Mouse (Mus musculus): Measurements from ENCODE around the gene Retsat.
A peak's percentile ranks its signal among the peaks of the same experiment; 100 is the strongest.

Gene Retsat

DNA sequence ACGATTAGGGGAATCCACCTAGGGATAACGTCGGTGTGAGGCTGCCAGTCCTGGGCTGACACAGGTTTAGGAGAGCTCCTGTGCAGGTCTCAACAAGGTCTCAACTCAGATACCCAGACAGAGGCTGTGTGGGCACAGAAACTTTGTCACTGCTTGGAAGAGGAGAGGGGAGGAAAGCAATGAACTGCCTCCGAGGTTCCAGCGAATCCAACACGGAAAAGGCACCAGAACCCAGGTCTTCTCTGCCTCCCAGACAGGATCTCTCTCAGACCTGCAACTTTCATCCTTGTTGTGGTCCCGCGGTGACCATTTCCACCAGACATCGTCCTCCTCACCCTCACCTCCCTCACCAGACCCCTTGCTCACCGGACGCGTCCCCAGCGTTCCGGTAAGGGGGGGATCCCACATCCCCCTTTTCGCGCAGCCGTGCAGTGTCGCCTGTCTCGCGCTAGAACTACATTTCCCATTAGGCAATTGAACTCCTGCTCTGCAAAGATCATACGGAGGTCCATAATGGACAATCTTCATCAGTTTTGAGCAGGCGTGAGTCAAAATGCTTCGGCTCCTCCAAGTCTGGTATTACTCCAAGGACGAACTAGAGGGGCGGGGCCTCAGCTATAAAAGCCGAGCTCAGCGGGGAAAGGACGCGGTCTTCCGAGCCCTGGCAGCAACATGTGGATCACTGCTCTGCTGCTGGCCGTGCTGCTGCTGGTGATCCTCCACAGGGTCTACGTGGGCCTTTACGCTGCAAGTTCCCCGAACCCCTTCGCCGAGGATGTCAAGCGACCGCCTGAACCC, at the start of gene Retsat, which contains the start of gene Elmod3:
Gene Retsat (plus strand): TSS at position 520 of the 798 bp plus-strand sequence.
Gene Elmod3 (minus strand): TSS at position 458 of the 798 bp plus-strand sequence.
- peak; percentile 75 for DNase-seq (ENCODE audit: low read depth, low spot score)

DNA sequence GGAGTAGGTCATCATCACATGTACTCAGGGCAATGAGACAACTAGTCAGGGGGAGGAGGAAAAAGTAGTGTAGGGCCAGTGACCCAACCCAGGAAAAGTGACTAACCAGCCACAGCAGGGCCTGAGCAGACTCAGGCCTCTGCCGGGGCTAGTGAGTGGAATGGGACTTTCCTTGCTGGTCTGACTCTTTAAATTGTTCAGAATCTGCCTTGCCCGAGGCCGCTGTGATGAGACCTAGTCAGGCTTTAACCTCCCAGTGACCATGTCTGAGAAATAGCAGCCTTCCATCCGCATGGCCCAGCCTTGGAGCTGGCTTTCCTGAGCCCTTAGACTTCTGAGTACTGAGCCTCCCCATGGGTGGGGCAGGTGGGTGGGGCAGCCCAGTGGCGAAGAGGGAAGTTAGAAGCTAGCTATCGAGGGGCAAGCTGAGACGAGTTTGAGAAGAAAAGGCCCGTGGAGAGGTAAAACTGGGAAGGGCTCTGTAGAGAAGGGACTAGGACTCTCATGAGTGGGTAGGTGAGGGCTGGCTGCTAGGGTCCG, 49.2 kb upstream of the Retsat start:
- DNase-seq (ENCODE audit: low read depth, low spot score), result peak; percentile 28

DNA sequence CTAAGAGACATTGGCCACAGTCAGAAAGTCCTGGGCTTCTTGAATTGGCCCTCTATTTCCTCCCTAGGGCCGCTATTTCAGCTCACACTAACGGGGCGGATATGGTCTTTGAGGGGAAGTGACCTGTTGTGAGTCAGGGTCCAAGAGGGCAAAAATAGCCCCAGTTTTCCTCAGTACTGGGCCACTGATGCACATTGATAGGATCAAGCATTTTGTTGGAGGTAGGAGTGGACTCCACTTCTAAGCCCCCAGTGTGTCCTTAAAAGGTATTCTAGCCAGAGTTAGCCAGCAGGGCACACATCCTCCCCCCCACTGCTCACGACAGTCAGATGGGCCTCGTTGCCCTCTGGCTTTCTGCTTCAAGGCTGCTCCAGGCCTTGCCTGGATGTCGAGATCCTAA, 48.2 kb upstream of the Retsat start:
- no peak for DNase-seq (ENCODE audit: low read depth, low spot score)

DNA sequence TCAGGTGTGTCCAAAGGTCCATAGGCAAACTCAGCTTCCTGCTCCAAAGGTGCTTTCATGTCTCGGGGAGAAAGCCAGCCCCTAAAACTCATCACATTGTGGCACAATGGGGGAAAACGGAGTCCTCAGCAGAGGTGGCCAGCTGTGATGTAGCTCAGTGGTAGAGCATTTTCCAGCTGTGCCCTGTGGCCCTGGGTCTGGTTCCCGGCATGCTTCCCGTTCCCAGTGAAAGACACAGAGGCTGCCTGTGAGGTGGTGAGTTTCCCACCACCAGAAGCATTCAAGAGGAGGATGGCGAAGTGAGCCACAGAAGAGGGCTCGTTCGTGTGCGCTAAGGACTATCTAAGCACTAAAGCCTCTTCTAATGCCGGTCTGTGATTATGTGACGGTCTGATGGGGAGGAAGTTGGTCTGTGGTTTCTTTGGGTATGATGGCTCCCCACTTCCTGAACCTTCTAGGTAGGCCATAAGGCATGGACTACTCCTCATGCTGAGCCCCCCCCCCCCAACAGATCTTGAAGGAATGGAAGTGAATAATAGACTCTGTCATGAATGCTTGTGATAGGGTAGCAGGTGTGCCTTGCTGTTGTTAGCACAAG, 47.7 kb upstream of the Retsat start:
- no peak for DNase-seq (ENCODE audit: low read depth, low spot score)

DNA sequence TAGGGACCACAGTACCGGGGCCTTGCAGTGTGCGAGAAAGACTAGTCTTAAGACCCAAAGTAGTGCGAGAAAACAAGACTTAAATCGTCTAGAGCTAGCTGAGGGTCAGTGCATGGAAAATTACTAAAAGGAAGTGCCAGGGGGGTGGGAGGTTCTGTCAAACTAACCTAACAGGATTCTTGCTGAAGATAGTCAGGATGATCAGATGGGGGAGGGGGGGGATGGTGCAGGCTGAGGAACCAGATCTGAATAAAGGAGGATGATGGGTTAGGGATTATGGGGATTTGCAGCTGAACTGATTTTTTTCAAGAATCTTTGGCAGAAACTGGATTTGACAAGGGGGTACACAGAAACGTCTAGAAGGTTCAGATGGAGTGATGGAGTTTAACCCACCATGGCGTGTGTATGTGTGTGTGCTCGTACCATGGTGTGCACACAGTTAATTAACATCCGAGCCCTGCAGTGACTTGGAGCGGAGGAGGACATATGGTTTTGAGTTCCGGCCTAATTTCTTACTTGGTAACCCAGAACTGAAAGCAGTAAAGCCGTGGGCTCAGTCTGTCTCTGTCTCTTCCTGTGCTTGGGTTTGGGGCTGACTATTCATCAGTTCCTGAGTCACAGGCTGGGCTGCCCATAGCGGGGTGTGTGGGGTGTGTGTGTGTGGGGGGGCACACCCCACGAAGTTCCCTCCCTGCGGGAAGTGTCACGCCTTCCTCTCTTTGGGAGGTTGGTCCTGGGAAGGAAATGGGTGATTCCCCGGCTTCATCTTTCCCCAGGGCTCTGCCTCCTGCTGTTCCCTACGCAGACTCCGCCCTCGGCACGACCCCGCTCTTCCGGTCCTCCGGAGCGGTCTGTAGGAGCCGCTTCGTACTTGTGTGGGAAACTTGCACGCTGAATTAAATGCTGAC, 45.9 kb upstream of the Retsat start:
- no peak for DNase-seq (ENCODE audit: low read depth, low spot score)

DNA sequence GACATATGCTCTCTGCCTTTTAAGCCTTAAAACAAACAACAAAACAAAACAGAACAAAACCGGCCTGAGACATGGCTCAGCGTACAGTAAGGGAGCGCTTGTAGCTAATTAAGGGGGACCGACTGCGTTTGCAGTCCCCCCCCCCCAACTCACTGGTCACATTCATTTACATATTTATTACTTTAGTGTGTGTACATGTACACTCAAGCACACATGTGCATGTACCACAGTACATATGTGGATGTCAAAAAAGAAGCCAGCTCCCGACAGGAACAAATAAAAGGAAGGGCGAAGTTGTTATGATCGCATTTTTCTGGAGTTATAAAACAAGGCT, 45.2 kb upstream of the Retsat start:
- no peak for DNase-seq (ENCODE audit: low read depth, low spot score)

DNA sequence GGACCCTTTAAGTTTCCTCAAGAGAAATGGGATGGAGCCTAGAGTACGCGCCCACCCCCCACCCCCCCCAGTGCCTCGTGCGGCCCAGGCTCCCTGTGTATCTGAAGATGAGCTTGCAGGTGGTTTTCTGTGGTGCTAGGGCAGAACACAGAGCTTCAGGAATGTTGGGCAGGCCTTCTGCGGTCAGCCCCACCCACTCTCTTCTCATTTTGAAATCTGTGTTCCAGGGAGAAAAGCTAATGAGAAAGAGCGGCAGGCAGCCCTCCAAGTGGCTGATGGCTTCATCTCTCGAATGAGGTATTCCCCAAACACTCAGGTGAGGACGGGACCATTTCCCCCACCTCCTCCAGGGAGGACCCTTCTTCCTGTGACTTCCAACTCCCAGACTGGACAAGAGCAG, 37.5 kb upstream of the Retsat start:
- DNase-seq (ENCODE audit: low read depth, low spot score), result no peak

DNA sequence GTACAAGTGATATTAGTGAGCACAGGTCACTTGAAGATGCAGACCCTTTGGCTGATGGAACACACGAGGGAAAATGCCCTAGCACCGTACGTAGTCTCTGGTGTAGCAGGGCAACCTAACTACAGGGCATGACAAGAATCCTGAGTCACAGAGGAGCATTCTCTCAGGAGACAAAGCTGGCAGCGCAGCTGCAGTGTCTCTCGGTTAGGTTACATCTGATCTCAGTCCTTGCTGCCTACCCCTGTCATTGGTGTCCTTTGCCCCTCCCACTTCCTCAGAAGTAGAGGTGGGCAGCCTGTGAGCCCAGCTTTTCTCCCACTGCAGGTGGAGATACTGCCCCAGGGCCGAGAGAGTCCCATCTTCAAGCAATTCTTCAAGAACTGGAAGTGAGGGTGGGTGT, 35.8 kb upstream of the Retsat start:
- DNase-seq (ENCODE audit: low read depth, low spot score), result no peak

DNA sequence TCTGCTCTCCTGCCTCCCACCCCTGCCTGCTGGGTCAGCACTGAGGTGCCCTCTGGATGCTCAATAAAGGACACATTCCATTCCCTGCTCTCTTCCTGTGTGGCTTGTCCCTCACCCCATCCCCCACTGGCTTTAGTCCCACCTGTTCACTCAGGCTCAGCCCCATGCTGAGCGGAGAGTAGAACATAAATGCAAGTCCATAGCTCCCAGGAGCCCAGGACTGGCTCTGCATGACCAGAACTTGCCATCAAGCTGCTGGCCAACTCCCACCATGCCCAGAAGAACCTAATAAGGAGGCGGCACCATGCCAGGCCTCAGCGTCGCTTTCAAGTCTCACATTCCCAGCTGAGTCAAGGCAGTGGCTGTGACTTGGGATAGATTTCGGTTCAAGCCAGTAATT, 35.4 kb upstream of the Retsat start:
- DNase-seq (ENCODE audit: low read depth, low spot score), result no peak

DNA sequence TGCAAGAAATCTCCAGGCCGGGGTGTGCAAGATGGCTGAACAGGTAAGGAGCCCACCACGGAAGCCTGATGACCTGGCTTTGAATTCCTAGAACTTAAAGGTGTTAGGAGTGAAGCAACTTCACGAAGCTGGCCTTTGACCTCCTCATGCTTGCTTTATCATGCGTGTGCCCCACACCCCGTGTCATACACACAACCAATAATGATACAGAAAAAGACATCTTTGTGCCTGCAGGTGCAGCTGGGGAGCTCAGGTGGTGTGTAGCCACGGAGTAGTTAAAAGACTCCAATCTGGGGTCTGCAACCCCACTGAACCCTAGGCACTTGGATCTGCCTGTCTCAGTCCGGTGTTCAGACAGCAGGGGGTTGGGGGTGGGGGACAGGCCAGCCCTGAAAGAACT, 32.8 kb upstream of the Retsat start:
- DNase-seq (ENCODE audit: low read depth, low spot score), result no peak

DNA sequence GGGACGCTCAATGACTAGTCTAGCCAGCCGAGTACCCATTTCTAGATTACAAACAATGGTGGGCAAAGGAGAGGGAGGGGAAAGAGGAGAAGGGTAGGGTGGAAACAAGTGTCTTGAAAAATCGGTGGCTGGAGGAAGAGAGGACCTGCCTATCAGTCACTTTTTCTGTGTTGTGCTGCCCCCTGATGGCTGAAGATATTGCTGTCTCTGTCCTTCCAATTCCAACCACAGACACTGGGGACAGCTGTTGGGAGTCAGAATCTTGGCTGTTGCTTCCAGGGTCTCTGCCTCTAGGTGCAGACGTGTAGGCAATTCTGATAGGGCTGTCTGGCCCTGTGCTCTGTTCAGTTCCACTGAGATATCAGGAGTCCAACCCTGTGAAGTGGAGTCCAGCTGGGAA, 32.2 kb upstream of the Retsat start:
- peak; percentile 42 for DNase-seq (ENCODE audit: low read depth, low spot score)

DNA sequence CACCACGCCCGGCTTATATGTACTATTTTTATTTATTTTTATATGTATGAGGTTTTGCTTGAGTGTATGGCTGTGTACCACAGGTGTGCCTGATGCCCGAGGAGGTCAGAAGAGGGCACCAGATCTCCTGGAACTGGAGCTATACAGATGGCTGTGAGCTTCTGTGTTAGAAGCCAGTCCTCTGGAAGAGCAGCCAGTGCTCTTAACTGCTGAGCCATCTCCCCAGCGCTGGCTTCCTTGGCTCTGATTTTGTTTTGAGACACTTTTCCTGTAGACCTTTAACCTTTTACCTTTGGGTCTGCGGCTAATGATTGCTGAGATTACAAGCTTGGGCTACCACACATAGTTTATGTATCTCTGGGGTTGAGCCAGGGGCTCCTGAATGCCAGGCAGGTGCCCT, 30.8 kb upstream of the Retsat start:
- DNase-seq (ENCODE audit: low read depth, low spot score), result no peak

DNA sequence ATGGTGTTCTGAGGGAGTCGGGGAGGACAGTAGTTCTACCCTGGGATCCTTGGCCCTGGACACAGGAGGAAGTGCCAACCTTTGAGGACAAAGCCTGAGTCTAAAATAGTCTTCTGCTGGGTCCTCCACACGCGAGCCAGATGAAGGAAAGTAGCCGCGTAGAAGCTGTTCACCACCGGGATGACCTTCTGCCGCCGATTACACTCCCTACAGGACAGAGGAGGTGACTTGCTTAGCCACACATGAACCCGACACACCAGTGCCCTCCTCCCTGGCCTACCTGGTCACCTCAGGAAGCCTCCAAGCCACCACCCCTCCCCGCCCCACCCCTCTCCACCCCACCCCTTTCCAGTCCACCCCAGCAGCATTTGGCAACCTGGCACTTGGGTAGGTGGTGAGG, 29.5 kb upstream of the Retsat start:
- DNase-seq (ENCODE audit: low read depth, low spot score), result no peak

DNA sequence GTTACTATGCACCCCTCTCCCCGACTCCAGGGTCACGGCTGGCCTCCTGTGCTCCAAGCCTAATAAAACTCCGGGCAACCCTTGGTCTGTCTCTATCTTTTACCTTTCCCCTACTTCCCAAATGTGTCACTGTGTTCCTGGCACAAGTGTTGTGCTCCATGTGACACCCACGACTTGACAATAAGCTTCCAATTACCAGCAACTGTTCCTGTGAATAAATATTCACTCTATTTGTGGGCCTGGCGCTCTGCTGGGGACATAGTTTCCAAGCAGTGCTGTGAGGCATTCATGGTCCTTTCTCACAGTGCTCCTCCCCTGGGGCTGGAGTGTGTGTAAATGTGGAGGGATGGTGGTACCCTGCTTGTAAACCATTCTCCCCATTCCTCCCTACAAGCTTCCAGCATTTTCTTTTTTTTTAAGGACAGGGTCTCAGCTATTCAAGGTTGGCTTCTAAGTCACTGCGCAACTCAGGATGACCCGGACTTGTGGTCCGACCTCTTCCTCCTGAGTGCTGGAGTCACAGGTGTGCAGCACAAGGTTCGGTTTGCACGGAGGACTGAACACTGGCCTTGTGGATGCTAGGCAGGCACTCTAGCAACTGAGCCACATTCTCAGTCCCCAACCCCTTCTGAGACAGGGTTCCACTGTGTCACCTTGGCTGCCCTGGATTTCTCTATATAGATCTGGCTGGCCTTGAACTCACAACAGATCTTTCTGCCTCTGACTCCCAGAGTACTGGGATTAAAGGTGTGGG, 27.5 kb upstream of the Retsat start:
- DNase-seq (ENCODE audit: low read depth, low spot score), result no peak

DNA sequence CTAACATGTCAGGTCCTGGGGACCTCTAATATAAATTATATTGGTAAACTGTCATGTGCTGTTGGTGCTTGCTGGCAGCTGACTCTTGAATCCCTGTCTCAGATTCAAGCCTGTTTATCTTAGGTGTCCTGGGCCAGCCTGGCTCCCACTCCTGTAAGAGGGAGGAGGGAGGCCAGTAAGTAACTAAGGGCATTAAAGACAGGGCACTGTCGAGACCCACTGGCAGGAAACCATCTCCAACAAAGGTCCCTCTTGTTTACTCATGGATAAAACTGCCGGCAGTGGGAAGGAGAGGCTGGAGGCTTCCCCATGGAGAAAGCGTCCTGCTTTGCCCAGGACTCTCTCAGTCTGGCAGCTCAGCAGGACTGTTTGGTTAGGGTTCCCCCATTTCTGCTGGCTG, 26.4 kb upstream of the Retsat start:
- DNase-seq (ENCODE audit: low read depth, low spot score), result no peak

DNA sequence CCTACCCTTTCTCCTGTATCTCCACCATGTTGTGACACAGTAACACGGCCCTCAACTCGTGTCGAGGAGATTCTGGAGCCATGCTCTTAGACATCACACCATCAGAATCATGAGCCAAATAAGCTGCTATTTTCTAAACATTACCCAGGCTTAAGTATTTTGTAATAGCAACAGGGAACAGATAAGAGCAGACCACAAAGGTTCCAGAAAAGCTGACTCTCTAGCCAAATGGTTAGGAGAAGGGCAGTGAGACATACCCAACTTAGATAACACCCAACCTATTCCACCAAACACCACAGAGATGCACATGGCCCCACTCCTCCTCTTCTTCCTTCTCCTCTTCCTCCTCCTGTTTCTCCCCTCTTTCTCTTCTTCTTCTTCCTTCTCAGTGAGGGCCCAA, 22.2 kb upstream of the Retsat start:
- no peak for DNase-seq (ENCODE audit: low read depth, low spot score)

DNA sequence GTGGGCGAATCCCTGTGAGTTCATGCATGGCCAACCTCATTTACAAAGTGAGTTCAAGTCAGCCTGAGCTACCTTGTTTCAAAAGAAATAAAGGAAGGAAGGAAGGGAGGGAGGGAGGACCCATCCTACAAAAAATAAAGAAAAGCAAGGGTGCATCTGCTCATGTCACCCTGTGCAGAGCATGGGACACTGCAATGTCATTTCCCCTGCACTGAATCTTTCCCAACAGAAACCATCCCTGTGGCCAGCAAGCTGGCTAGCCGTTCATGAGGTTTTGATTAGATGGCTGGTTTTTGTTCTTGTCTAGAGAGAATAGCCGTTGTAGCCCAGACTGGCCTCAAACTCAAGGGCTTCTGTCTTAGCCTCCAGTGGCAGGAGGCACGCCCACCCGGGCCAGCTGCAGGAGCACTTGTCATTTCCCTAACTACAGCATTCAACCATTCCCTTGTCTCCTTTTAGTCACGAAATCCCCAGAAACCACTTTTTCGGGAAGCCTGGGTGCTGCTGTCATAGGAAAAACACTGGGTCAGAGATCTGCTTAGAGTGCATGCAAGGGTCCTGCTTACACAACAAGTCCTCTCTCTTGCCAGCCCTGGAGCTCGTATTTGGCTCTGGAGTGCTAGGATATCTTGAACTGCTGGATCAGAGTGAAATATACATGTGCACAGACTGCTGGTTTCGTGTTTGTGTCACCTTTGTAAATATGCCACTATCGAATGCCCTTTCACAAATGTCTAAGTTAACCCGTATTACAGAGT, 16.5 kb upstream of the Retsat start:
- DNase-seq (ENCODE audit: low read depth, low spot score), result no peak

DNA sequence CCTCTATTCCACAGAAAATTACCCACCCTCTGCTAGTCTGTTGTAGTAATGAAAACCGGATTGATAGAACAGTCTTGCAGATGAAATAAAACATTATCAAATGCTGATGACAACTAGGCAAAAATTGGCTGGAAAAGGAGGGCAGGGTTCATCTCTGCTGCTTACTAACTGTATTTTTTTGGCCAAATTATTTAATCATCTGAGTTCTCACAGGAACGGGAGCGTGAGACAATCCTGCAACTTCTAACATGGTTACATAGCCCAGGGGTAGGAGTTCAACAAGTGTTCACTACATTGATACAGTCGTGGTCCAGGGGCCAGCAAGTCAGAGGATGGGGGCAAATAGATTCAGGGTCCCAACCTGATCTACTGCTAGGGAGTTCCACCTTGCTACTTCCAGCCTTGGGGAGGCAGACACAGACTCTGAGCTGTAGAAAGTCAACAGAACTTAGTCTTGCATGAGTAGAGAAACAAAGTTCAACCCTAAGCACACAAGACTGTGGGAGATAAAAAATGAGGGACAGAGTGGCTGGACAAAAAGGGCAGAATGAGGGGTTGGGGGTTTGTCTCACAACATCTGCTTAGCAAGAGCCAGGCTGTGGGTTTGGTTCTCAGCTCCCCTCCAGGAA, 14.9 kb upstream of the Retsat start:
- no peak for DNase-seq (ENCODE audit: low read depth, low spot score)

DNA sequence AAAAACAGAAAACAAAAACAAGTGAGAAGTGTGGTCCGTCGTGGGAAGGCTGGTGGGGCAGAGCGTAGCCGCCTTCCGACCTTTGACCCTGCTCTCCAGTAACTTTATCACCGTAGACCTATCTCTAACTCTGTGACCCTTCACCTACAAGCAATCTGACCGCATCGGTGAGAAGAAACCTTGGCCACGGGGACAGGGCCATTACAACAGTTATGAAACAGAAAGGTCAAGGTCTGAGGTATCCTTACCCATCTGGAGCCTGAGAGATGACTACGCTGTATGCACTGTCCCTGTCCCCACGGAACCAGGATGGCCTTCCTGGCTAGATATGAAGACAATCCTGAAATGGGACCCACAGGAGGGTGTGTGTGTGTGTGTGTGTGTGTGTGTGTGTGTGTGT, 14.1 kb upstream of the Retsat start:
- DNase-seq (ENCODE audit: low read depth, low spot score), result no peak

DNA sequence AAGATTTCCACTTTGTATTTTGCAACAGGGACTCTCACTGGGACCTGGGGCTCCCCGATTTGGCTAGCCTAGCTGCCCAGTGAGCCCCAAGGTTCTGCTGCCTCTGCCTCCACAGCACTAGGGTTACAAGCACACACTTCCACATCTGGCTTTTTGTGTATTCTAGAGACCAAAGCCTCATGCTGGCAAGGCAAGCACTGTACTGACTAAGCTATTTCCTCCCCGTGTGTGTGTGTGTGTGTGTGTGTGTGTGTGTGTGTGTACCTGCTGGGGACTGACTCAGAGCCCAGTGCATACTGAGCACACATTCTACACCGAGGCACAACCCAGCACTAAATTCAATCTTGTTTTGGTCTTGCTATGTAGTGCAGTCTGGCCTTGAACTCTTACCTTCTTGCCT, 11.6 kb upstream of the Retsat start:
- DNase-seq (ENCODE audit: low read depth, low spot score), result no peak
